Mouse (Mus musculus) limb, embryonic 11.5 days (tissue): ENCODE measurements at regions not wholly inside any gene's neighbourhood (a gene's known extent, or its start where the extent isn't known, plus 50 kb on each side); places are given as distances from the start of the nearest gene placed in this dataset.

Source experiments
- ATAC-seq: fragments of 200-750 bp; cut with Nextera tagmentation; 2 replicates; pipeline ENCODE4 v1.8.0; 2017; ENCODE audit warnings: low read depth; ENCODE audit not compliant: insufficient number of reproducible peaks, low FRiP score, low TSS enrichment
- DNase-seq: peaks from one replicate; pipeline ENCODE4 v3.0.0-alpha.2; 2015; ENCODE audit warnings: low spot score
- H3K27ac ChIP-seq: fragments of 300-500 bp; sonication (generic); replicated peaks from 2 replicates; pipeline ENCODE4 v1.5.1; 2014; ENCODE audit warnings: low read depth, mild to moderate bottlenecking, low read length
- H3K27me3 ChIP-seq: fragments of 300-500 bp; sonication (generic); 2 replicates; pipeline ENCODE4 v1.6.1; 2014; ENCODE audit warnings: mild to moderate bottlenecking, low read length, mixed read lengths; ENCODE audit not compliant: control insufficient read depth, insufficient read depth
- H3K36me3 ChIP-seq: fragments of 300-500 bp; sonication (generic); 2 replicates; pipeline ENCODE4 v1.6.1; 2014; ENCODE audit warnings: mild to moderate bottlenecking, low read length, moderate library complexity, mixed read lengths; ENCODE audit not compliant: control insufficient read depth, insufficient read depth
- H3K4me1 ChIP-seq: fragments of 300-500 bp; sonication (generic); 2 replicates; pipeline ENCODE4 v1.6.1; 2014; ENCODE audit warnings: low read length, mixed read lengths; ENCODE audit not compliant: control insufficient read depth, insufficient read depth
- H3K4me2 ChIP-seq: fragments of 300-500 bp; sonication (generic); 2 replicates; pipeline ENCODE4 v1.6.1; 2014; ENCODE audit warnings: low read depth, mild to moderate bottlenecking, moderate library complexity; ENCODE audit not compliant: severe bottlenecking
- H3K4me3 ChIP-seq: fragments of 300-500 bp; sonication (generic); 2 replicates; pipeline ENCODE4 v1.5.1; 2014; ENCODE audit warnings: low read depth, low read length
- H3K9ac ChIP-seq: fragments of 300-500 bp; sonication (generic); 2 replicates; pipeline ENCODE4 v1.6.1; 2014; ENCODE audit warnings: mild to moderate bottlenecking, low read length
- H3K9me3 ChIP-seq: fragments of 300-500 bp; sonication (generic); 2 replicates; pipeline ENCODE4 v1.6.1; 2016; ENCODE audit warnings: low read length; ENCODE audit not compliant: control insufficient read depth
- WGBS: fragments of 180-500 bp; shearing (Covaris S2); extraction: QIAGEN DNeasy Blood & Tissue Kit; methylation state at CpG from one replicate; pipeline ENCODE4 v1.1.7; 2014; 5-methylcytosine and 5-hydroxymethylcytosine counted together

DNA sequence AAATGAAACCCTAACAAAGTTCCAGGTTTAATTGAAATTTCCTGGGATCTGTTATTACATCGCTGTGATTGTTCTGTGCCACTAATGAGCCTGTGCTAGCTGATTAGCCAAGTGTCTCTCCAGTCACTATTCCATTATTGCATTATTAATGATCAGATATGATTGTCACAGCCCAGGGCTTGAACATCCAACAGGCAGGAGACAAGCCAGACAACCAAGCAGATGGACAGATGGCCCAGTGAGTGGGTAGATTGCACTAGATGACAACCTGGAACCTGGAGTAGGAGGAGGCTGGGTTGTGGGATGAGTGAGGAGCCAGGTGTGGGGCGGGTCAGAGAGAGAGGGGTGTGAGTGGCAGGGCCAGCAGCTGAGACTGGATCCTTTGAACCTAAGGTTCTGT, 161.6 kb downstream of the Trim29 start:
- H3K9me3 ChIP-seq: no peaks in the 10 kb centered on the region
- no peak overlapping the region for H3K4me2 ChIP-seq
- 61% methylated on average over 2 of the region's 2 CpGs for WGBS
- DNase-seq (no peak), ATAC-seq (no peak)
- H3K36me3 ChIP-seq: no peaks in the 10 kb centered on the region
- no peaks in the 10 kb centered on the region for H3K27me3 ChIP-seq
- no peak overlapping the region for H3K9ac ChIP-seq
- H3K27ac ChIP-seq: no peak overlapping the region
- H3K4me3 ChIP-seq: no peak overlapping the region
- no peaks in the 10 kb centered on the region for H3K4me1 ChIP-seq

DNA sequence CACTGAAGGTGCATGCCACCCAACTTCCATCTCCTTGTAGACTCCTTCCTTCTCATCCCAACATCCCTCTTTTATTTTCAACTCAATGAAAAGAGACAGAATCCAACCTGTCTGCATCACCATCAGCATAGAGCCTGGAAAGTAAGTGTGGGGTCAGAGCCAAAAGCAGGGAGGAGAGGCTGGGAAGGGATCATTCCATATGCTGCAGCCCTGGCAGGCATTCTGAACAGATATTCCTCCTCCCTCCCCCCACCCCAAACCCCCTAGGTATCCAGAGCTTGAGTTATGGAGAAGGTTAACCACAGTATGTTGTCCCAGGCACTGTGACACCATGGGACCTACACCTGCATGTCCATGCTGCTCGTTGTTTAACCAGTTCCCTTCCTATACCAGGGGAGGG, 162.5 kb downstream of the Trim29 start:
- Histone ChIP-seq H3K4me2 (no peak overlapping the region), H3K36me3 (no peaks in the 10 kb centered on the region), H3K4me3 (no peak overlapping the region), H3K4me1 (no peaks in the 10 kb centered on the region), H3K9me3 (no peaks in the 10 kb centered on the region), H3K27me3 (no peaks in the 10 kb centered on the region), H3K9ac (no peak overlapping the region), H3K27ac (no peak overlapping the region)
- DNase-seq (no peak), ATAC-seq (no peak)
- WGBS: 89% methylated on average over 1 of the region's 1 CpGs

DNA sequence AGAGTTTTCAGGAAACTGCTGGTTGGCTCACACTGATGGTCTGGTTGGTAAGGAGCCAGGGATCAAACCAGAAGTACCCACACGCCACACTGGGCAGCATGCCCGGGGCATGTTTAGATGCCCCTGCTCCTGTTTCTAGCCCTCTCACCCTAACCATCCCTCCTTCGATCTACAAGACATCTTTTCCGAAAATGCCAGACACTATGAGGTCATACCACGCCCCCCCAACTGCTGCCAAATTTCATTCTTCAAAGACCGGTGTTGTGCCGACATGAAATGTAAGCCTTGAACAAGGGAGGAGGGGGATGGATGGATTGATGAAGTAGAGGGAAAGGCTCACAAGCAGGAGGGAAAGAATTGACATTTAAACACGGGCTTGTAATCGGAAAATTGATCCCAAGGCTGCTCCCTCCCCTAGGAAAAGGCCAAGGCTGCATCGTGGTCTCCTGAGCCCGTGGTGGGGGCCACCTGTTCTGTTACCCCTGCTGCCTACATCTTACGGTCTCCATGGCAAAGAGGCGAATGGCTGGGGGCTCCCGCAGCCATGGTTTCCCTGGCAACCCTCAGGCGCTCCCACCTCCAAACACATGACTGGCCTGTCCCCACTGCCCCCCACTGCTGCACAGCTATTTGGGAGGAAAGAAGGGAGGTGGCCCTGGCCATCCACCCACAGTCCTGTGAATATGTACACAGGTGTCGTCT, 163.1 kb downstream of the Trim29 start:
- H3K9ac ChIP-seq: no peak overlapping the region
- no peaks in the 10 kb centered on the region for H3K9me3 ChIP-seq
- no peaks in the 10 kb centered on the region for H3K36me3 ChIP-seq
- H3K4me1 ChIP-seq: no peaks in the 10 kb centered on the region
- no peaks in the 10 kb centered on the region for H3K27me3 ChIP-seq
- no peak overlapping the region for H3K27ac ChIP-seq
- 72% methylated on average over 16 of the region's 16 CpGs for WGBS
- H3K4me2 ChIP-seq: no peak overlapping the region
- ATAC-seq (no peak), DNase-seq (no peak)
- no peak overlapping the region for H3K4me3 ChIP-seq

DNA sequence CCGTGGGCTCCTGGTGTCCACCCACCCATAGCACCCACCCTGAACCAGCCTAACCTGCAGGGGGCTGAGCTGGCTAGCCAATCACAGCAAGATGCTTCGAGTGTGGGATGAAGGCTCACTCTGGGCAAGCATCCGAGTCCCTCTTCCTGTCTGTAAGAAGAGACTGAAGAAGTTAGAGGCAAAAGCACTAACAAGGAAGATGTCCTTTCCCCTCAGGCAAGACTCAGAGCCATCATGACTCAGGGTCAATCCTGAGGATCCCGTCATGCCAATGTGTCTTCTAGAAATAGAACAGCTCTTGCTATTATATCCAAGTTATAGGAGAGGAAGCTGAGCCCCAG, 163.6 kb downstream of the Trim29 start:
- no peaks in the 10 kb centered on the region for H3K4me1 ChIP-seq
- H3K36me3 ChIP-seq: no peaks in the 10 kb centered on the region
- WGBS: 73% methylated on average over 4 of the region's 4 CpGs
- H3K4me3 ChIP-seq: no peak overlapping the region
- H3K27ac ChIP-seq: no peak overlapping the region
- DNase-seq: no peak
- no peak overlapping the region for H3K4me2 ChIP-seq
- H3K9me3 ChIP-seq: no peaks in the 10 kb centered on the region
- H3K9ac ChIP-seq: no peak overlapping the region
- no peak for ATAC-seq
- no peaks in the 10 kb centered on the region for H3K27me3 ChIP-seq

DNA sequence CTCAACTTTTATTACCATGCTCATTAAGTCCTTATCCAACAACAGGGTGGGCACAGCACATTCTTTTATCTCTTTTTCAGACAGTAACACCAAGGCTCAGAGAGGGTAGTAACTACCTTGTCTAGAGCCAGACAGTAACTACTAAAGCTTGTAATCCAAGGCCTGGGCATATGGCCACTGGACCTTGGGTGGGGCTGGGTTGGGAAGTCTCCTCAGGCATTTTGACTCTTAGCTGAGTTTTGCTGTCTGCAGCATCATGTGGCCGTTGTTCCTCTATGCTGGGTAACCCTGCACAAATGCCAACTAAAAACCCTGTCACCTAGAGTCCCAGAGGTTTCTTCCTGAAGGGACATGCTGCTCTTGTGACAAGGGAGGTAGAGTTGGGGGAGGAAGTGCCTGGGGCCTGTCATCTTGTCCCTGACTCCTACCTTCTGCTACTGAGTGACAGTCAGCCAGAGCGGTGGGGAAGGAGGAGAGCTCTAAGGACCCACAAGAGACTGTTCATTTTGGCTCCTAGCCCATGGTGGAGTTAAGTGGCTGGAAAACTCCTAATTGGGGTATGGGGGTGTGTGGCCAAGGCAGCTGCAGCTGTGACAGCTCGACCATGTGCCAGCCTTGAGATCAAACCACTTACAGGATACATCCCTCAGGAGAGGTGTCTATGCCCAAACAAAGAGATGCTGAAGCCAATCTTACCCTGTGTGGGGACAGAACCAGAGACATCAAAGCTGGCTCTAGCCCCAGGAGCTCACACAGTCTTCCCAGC, 170.4 kb downstream of the Trim29 start:
- no peak overlapping the region for H3K9ac ChIP-seq
- no peak for DNase-seq
- H3K27ac ChIP-seq: no peak overlapping the region
- H3K4me2 ChIP-seq: no peak overlapping the region
- H3K4me3 ChIP-seq: no peak overlapping the region
- H3K27me3 ChIP-seq: no peaks in the 10 kb centered on the region
- no peaks in the 10 kb centered on the region for H3K4me1 ChIP-seq
- no peaks in the 10 kb centered on the region for H3K9me3 ChIP-seq
- ATAC-seq: no peak
- H3K36me3 ChIP-seq: no peaks in the 10 kb centered on the region
- WGBS: 36% methylated on average over 3 of the region's 3 CpGs

DNA sequence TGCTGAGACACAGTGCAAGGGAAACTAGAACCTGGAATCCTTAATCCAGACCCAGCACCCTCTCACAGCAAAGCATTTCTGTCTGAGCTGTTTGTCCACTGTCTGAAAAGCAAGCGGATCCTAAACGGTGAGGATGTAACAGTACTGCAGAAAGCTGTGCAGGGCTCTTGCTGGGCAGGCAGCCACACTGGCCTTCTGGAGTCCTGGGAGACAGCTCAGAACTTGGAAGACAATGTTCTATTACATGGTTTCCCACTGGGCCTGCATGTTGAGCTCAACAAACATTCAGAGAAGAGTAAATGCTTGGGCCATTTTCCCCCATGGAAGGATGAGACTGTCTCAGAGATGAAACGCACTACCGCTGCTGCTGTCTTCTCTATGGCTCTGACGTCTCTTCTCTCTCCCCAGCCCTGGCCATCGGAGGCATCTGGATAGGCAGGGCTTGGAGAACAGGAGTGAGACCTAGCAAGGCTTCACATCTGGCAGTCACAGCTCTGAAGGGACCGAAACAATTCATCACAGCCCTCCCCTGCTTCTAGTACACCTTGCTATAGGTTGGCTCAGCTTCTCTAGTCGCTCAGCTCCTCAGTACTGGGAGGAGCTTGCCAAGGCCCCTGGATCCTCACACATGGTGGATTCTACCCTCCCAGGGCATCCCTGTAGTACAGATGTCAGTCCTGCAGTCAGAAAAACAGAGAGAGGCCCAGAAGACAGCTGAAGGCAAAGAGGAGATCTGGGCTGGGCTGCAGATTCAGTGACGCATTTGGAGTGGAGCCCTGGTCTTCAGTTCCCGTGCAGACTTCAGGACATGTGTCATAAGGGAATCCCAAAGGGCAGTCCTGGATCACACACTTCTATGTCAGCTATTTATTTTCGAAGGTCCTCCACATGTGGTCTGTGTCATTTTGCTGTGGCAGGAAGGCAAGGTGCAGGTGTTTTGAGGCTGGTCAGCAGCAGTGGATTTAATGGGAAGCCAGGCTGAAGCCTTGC, 171.7 kb downstream of the Trim29 start:
- ATAC-seq (no peak), DNase-seq (no peak)
- H3K27ac ChIP-seq: no peak overlapping the region
- no peaks in the 10 kb centered on the region for H3K27me3 ChIP-seq
- no peaks in the 10 kb centered on the region for H3K9me3 ChIP-seq
- no peaks in the 10 kb centered on the region for H3K4me1 ChIP-seq
- H3K4me3 ChIP-seq: no peak overlapping the region
- no peak overlapping the region for H3K9ac ChIP-seq
- no peaks in the 10 kb centered on the region for H3K36me3 ChIP-seq
- WGBS: 74% methylated on average over 11 of the region's 11 CpGs
- H3K4me2 ChIP-seq: no peak overlapping the region

DNA sequence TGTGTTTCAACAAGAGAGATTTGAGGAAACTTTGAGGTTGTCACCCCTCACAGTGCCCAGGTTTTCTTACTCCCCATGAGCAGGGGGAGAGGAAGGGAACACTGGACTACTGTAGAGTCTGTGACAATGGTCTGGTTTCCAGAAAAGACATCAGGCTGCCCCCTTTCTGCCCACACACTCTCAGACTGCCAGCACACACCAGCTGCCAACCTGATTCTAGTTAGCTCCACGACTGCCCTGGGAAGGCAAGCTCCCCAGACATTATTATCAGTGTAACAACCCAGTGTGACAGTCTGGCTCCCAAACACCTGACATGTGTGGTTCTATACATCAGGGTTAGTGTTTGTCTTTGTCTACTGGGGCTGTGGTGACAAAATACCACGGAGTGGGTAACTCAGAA, 172.5 kb downstream of the Trim29 start:
- no peaks in the 10 kb centered on the region for H3K4me1 ChIP-seq
- no peaks in the 10 kb centered on the region for H3K9me3 ChIP-seq
- no peak overlapping the region for H3K9ac ChIP-seq
- no peaks in the 10 kb centered on the region for H3K36me3 ChIP-seq
- 82% methylated on average over 2 of the region's 2 CpGs for WGBS
- H3K4me2 ChIP-seq: no peak overlapping the region
- H3K27me3 ChIP-seq: no peaks in the 10 kb centered on the region
- DNase-seq: no peak
- H3K4me3 ChIP-seq: no peak overlapping the region
- ATAC-seq: no peak
- H3K27ac ChIP-seq: no peak overlapping the region

DNA sequence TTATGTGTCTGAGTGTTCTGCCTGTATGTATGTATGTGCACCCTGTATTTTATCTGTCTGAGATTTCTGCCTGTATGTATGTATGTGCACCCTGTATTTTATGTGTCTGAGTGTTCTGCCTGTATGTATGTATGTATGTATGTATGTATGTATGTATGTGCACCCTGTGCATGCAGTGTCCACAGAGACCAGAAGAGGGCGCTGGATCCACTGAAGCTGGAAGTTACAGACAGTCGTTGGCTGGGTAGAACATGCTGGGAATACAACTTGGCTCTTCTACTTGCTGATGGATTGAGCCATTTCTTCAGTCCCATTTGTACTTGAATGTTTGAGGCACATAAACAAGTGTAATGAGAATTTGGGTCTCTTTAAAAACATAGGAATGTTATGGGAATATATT, 173.3 kb downstream of the Trim29 start:
- Histone ChIP-seq H3K9me3 (no peaks in the 10 kb centered on the region), H3K4me1 (no peaks in the 10 kb centered on the region), H3K9ac (no peak overlapping the region), H3K27me3 (no peaks in the 10 kb centered on the region), H3K36me3 (no peaks in the 10 kb centered on the region), H3K27ac (no peak overlapping the region), H3K4me2 (no peak overlapping the region), H3K4me3 (no peak overlapping the region)
- no peak for ATAC-seq
- 74% methylated on average over 2 of the region's 2 CpGs for WGBS
- DNase-seq: no peak
